Mouse (Mus musculus) kidney, adult 8-10 months (tissue): ENCODE measurements around the gene Six6.

Experiments used
- DNase-seq, 2 experiments: peaks; one replicate each; pipeline ENCODE4 v3.0.0; 2022

Six6 gene

GRCm38 (mm10) chr12:72957829-72958424 lies 18.2 kb downstream of the Six6 start:
- DNase-seq: no peak

GRCm38 (mm10) chr12:72958446-72958845 lies 18.8 kb downstream of the Six6 start:
- no peak for DNase-seq

- no peak for DNase-seq
These were observed 23.1 kb downstream of the Six6 start for GRCm38 (mm10) chr12:72962761-72963160.

GRCm38 (mm10) chr12:72967541-72967940 lies 27.8 kb downstream of the Six6 start:
- DNase-seq: no peak

- no peak for DNase-seq
These were observed 30.9 kb downstream of the Six6 start for GRCm38 (mm10) chr12:72970620-72971019.

GRCm38 (mm10) chr12:72973161-72973560 lies 33.5 kb downstream of the Six6 start:
- DNase-seq: peak in 1 of 2 experiments; percentile 54

- DNase-seq: no peak
These were observed 36.5 kb downstream of the Six6 start for GRCm38 (mm10) chr12:72976172-72976571.

- DNase-seq: peak; percentile 43 to 67
These were observed 37.0 kb downstream of the Six6 start for GRCm38 (mm10) chr12:72976718-72977117.

GRCm38 (mm10) chr12:72977851-72978250 lies 38.2 kb downstream of the Six6 start:
- no peak for DNase-seq

- DNase-seq: no peak
These were observed 39.5 kb downstream of the Six6 start for GRCm38 (mm10) chr12:72979236-72979635.

- no peak for DNase-seq
These were observed 42.9 kb downstream of the Six6 start for GRCm38 (mm10) chr12:72982616-72983015.

- DNase-seq: peak in 1 of 2 experiments; percentile 41
These were observed 43.6 kb downstream of the Six6 start for GRCm38 (mm10) chr12:72983071-72983857.
